Mouse (Mus musculus) midbrain, embryonic 16.5 days (tissue): Measurements from ENCODE around the gene Cux2. TPM values are rescaled to one million over a fixed set of nuclear protein-coding genes. Genes with fewer than 3 reads are reported as not detected.

ENCODE experiments used
- ATAC-seq: fragments of 200-750 bp; cut with Nextera tagmentation; 2 replicates; pipeline ENCODE4 v1.8.0; 2017; ENCODE audit warnings: moderate TSS enrichment
- H3K27ac ChIP-seq: fragments of 300-500 bp; sonication (generic); 2 replicates; pipeline ENCODE4 v1.5.1; 2014; ENCODE audit warnings: mild to moderate bottlenecking, low read length, mixed read lengths
- H3K27me3 ChIP-seq: fragments of 300-500 bp; sonication (generic); 2 replicates; pipeline ENCODE4 v1.6.1; 2014; ENCODE audit warnings: low read depth, low read length, mixed read lengths; ENCODE audit not compliant: control insufficient read depth, insufficient read depth
- H3K36me3 ChIP-seq: fragments of 300-500 bp; sonication (generic); 2 replicates; pipeline ENCODE4 v1.6.1; 2014; ENCODE audit warnings: mild to moderate bottlenecking, low read length, moderate library complexity, mixed read lengths; ENCODE audit not compliant: control insufficient read depth, insufficient read depth
- H3K4me1 ChIP-seq: fragments of 300-500 bp; sonication (generic); 2 replicates; pipeline ENCODE4 v1.6.1; 2014; ENCODE audit warnings: mild to moderate bottlenecking, low read length, mixed read lengths; ENCODE audit not compliant: control insufficient read depth, insufficient read depth
- H3K4me2 ChIP-seq: fragments of 300-500 bp; sonication (generic); 2 replicates; pipeline ENCODE4 v1.6.1; 2014; ENCODE audit warnings: mild to moderate bottlenecking, low read length, mixed read lengths
- H3K4me3 ChIP-seq: fragments of 300-500 bp; sonication (generic); 2 replicates; pipeline ENCODE4 v1.5.1; 2014; ENCODE audit warnings: low read depth, mild to moderate bottlenecking, low read length, moderate library complexity, mixed read lengths
- H3K9ac ChIP-seq: fragments of 300-500 bp; sonication (generic); 2 replicates; pipeline ENCODE4 v1.6.1; 2014; ENCODE audit warnings: low read depth, low read length, mixed read lengths
- H3K9me3 ChIP-seq: fragments of 300-500 bp; sonication (generic); replicated peaks from 2 replicates; pipeline ENCODE4 v1.6.1; 2014; ENCODE audit warnings: mild to moderate bottlenecking, low read length, mixed read lengths; ENCODE audit not compliant: control insufficient read depth, poor library complexity, severe bottlenecking
- WGBS: fragments of 180-500 bp; shearing (Covaris S2); extraction: QIAGEN DNeasy Blood & Tissue Kit; methylation state at CpG from one replicate; pipeline ENCODE4 v1.1.7; 2014; 5-methylcytosine and 5-hydroxymethylcytosine counted together
- polyA plus RNA-seq: library from polyadenylated mRNA; unstranded; fragments of >200 nt; fragmentation: Nextera tagmentation; extraction: Ambion mirVana; gene quantifications from 2 replicates; pipeline ENCODE4 v1.2.1, GENCODE M21; 2015

Gene Cux2
- polyA plus RNA-seq, 1 experiment from 2014 or later = 20.2 TPM

DNA sequence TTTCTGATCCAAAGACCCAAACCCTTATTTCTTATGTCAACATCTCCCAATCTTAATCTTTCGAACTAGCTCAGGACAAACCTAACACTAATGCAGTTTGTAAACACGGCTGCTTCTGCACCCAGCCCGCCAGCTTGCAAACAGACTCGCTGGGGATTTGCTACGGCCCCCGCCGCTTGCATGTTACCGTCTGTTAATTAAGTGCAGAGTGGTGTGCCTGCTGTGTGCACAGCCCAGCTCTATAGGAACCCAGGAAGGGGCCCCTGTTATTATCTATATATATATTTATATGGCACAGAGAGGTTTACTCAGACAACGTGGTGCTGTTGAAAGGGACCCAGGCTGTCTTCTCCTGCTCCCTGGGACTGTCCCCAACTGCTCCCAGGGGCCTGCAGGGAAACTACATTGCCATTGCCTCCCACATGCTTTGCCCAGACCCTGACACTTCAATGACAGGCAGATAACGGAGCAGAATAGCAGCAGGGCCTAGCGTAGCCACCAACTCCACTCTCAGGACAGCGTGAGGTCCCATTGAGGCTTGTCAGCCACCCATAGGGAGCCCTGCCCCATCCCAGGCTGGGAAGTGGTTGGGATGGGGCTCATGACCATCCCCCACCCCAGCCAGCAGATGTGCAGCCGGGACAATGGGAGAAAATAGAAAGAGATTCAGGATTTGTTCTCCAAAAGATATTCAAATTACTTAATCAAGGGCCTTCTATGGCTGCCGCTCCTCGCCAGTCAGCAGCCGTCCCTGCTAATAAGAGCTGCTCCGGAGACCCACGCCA, 111.6 kb downstream of the Cux2 start:
- H3K36me3 ChIP-seq = no peaks in the 10 kb centered on the region
- ATAC-seq = no peak
- H3K27ac ChIP-seq = peak overlapping the region; percentile 38
- no peaks in the 10 kb centered on the region for H3K9me3 ChIP-seq
- H3K4me3 ChIP-seq = no peak overlapping the region
- peaks cover 8% of the 10 kb centered on the region for H3K4me1 ChIP-seq
- WGBS = 13% methylated on average over 18 of the region's 18 CpGs
- no peak overlapping the region for H3K4me2 ChIP-seq
- H3K27me3 ChIP-seq = no peaks in the 10 kb centered on the region
- H3K9ac ChIP-seq = 0 out of 2 replicates have a peak overlapping the region, but pooled peaks have one; percentile 15

GRCm38 (mm10) chr5:121930261-121930660, 119.6 kb downstream of the Cux2 start:
- 78% methylated on average over 9 of the region's 9 CpGs for WGBS
- H3K9me3 ChIP-seq = no peaks in the 10 kb centered on the region
- 0 out of 2 replicates have a peak overlapping the region, but pooled peaks have one; percentile 36 for H3K9ac ChIP-seq
- no peak overlapping the region for H3K27ac ChIP-seq
- no peak overlapping the region for H3K4me2 ChIP-seq
- ATAC-seq = no peak
- H3K27me3 ChIP-seq = no peaks in the 10 kb centered on the region
- peaks cover 26% of the 10 kb centered on the region for H3K4me1 ChIP-seq
- H3K36me3 ChIP-seq = no peaks in the 10 kb centered on the region
- no peak overlapping the region for H3K4me3 ChIP-seq

DNA sequence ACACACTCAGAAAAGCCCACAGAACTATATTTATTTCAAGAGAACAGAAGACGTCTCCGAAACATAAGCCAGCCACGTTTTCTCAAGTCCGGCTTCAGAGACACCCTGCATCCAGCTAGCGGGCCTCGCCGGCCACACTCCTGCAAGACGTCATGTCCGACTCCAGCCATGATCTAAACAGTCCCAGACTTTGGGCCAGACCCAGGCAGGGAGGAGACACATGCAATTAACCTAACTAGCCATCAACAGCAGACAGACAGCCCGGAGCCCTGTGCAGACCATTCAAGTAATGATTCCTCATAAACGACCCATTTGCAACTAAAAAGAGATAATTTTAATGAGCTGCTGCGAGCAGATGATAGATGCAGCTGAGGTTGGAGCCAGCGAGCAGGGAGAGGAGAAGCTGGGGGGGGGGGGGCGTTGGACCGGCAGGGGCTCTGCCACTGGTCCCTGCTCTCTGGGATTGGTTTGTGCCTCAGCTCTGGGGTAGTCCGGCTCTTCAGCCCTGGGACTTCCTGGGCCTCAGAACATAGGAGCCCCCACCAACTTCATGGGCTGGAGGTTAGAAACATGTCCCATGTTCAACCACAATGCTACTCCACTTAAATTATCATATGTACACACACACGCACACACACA, 121.4 kb downstream of the Cux2 start:
- Histone ChIP-seq H3K4me1 (peaks cover 36% of the 10 kb centered on the region), H3K4me3 (no peak overlapping the region), H3K4me2 (no peak overlapping the region), H3K36me3 (no peaks in the 10 kb centered on the region), H3K27ac (no peak overlapping the region), H3K9ac (no peak overlapping the region), H3K9me3 (no peaks in the 10 kb centered on the region), H3K27me3 (no peaks in the 10 kb centered on the region)
- no peak for ATAC-seq
- WGBS = 28% methylated on average over 15 of the region's 17 CpGs

DNA sequence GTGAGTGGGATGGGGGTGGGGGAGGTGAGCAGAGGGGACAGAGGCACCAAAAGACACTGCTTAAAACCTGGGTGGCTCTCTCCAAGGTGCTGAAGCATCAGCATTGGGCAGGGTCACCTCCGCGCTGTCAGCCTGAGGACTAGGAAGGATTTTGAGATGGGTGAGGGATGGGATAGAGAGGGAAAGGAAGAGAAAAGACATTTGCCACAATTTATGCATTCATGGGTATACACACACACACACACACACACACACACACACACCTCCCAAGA, 123.4 kb downstream of the Cux2 start:
- Histone ChIP-seq H3K9ac (no peak overlapping the region), H3K27me3 (no peaks in the 10 kb centered on the region; the same call in 1 of the 2 replicates), H3K36me3 (no peaks in the 10 kb centered on the region; the same call in 1 of the 2 replicates), H3K27ac (no peak overlapping the region), H3K4me1 (peaks cover 36% of the 10 kb centered on the region), H3K4me3 (no peak overlapping the region), H3K4me2 (no peak overlapping the region), H3K9me3 (no peaks in the 10 kb centered on the region)
- 7% methylated on average over 2 of the region's 2 CpGs for WGBS
- no peak for ATAC-seq

GRCm38 (mm10) chr5:121925751-121926542, 124.0 kb downstream of the Cux2 start:
- Histone ChIP-seq H3K4me2 (peak overlapping the region; percentile 48), H3K36me3 (no peaks in the 10 kb centered on the region; the same call in 1 of the 2 replicates), H3K4me3 (peak overlapping the region; percentile 8; the same call in 1 of the 2 replicates), H3K27ac (no peak overlapping the region), H3K27me3 (no peaks in the 10 kb centered on the region; the same call in 1 of the 2 replicates), H3K4me1 (peaks cover 36% of the 10 kb centered on the region), H3K9me3 (no peaks in the 10 kb centered on the region), H3K9ac (no peak overlapping the region; the same call in 1 of the 2 replicates)
- 0 out of 2 replicates have a peak, but pooled peaks have one; percentile 5 for ATAC-seq
- 11% methylated on average over 28 of the region's 28 CpGs for WGBS

DNA sequence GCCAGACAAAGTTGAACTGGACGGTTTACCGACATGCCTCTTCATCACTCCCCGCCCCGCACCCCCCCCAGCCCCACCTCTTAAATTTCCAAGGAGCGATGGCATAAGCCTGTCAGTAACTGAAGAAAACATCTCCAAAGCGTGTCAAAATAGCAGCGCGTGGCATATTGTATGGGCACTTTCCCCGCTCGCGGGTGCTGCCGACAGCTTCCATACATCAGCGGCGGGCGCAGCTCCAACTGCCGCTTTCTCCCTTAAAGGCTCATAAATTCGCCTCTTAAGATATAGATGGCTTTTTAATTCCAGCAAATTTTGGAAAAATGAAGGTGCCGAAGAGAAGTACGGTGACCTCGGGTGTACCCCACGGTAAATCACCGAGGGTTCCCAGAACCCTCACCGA, 124.6 kb downstream of the Cux2 start:
- H3K9ac ChIP-seq = no peak overlapping the region; the same call in 1 of the 2 replicates

DNA sequence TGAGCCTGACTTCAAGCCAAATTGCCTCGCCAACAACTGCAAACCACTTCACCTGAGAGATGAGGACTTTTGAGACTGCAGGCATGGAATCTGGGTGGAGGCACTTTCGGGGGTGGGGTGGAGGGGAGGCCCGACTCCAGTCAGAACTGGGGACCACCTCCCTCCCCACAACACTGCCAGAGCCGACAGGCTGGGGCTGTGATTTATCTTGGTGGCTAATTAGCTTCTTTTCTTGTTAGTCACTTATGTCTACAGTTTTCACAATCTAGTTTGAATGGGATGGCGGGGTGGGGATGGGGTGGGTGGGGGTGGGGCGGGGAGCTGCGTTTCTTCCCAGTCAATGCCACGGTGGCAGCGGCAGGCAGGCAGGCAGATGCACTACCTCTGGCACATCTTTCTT, 125.5 kb downstream of the Cux2 start:
- Histone ChIP-seq H3K4me1 (peaks cover 36% of the 10 kb centered on the region), H3K9me3 (no peaks in the 10 kb centered on the region), H3K27me3 (no peaks in the 10 kb centered on the region; the same call in 1 of the 2 replicates), H3K9ac (no peak overlapping the region), H3K27ac (no peak overlapping the region), H3K36me3 (peaks cover 2% of the 10 kb centered on the region), H3K4me3 (no peak overlapping the region), H3K4me2 (no peak overlapping the region)
- ATAC-seq = no peak
- 13% methylated on average over 9 of the region's 9 CpGs for WGBS

More for the DNA sequence above, 124.6 kb downstream of the Cux2 start:
- Histone ChIP-seq H3K4me3 (peak overlapping the region; percentile 8; the same call in 1 of the 2 replicates), H3K27me3 (no peaks in the 10 kb centered on the region; the same call in 1 of the 2 replicates), H3K36me3 (no peaks in the 10 kb centered on the region; the same call in 1 of the 2 replicates), H3K4me2 (peak overlapping the region; percentile 48), H3K27ac (no peak overlapping the region), H3K9me3 (no peaks in the 10 kb centered on the region), H3K4me1 (peaks cover 36% of the 10 kb centered on the region)
- 14% methylated on average over 23 of the region's 23 CpGs for WGBS
- no peak for ATAC-seq

DNA sequence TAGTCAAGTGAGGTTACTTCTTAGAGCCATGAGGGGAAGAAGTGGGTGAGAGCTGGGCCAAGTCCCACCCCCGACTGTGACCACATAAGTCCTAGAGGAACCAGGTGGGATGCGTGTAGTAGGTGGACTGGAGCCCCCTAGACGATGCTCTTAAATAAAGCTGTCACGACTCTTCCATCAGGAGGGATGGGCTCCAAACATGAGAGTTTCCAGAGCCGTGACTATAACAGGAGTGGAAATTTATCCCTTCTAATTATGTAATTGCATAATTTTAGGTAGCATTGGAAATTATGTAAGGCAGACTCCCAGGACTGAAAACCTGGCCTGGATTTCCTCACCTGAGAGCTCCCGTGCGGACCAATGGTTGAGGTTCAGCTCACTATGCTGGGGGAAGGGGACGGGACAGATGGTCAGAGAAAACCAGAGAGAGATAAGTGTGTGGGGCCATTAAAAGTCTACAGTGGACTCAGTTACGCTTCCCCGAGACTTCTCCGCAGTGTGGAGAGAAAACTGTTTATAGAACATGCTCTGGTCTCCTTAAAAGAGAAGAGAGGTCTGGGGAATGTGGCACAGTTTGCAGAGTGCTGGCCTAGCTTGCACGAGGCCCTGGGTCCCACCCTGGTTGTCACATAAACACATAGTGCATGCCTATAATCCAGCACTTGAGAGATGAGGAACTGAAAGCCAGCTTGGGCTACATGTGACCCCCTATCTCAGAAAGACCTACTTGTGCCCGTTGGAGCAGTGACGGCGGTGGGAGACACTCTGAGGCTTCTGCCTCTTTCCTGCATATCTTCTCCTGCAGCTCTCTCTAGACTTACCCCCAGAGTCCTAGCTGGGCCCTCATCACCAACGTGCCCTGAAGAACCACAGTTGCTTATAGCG, 126.7 kb downstream of the Cux2 start:
- no peak overlapping the region for H3K4me3 ChIP-seq
- H3K9ac ChIP-seq = no peak overlapping the region
- H3K36me3 ChIP-seq = peaks cover 2% of the 10 kb centered on the region
- H3K27ac ChIP-seq = no peak overlapping the region
- peaks cover 31% of the 10 kb centered on the region for H3K4me1 ChIP-seq
- H3K27me3 ChIP-seq = no peaks in the 10 kb centered on the region; the same call in 1 of the 2 replicates
- WGBS = 86% methylated on average over 17 of the region's 17 CpGs
- no peak for ATAC-seq
- H3K4me2 ChIP-seq = no peak overlapping the region
- H3K9me3 ChIP-seq = no peaks in the 10 kb centered on the region
